Mouse (Mus musculus) lung, postnatal 0 days (tissue): Measurements from ENCODE around the gene Pkmyt1.

Experiments
- CTCF ChIP-seq: IDR thresholded peaks from 2 replicates; pipeline ENCODE4 v1.5.1; 2016; ENCODE audit warnings: antibody characterized with exemption, mild to moderate bottlenecking
- EP300 ChIP-seq: IDR thresholded peaks from 2 replicates; pipeline ENCODE4 v1.6.1; 2016; ENCODE audit warnings: antibody characterized with exemption, mild to moderate bottlenecking, control low read depth

DNA sequence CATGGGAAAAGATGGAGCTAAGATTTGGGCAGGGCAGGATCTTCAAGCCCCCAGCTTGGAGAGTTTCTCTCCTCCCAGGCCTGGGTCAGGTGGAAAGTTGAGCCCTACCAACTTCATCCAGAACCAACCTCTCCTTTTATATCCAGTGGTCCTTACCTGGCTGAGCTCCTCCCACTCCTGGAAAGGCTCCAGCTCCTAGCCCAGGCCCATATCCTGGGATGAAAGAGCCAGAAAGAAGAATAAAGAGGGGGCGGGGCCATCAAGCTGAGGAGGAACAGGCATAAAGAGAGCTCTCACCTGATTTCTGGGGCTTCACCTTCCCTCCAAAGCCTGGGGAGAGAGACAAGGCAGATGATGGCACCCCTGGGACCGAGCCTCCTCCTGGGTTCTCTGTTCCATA, 9.1 kb upstream of the Pkmyt1 start:
- no peak for TF ChIP-seq CTCF
- no peak for TF ChIP-seq EP300
